ENCODE assay signal across 7 mouse cellular contexts in the genomic region with DNA sequence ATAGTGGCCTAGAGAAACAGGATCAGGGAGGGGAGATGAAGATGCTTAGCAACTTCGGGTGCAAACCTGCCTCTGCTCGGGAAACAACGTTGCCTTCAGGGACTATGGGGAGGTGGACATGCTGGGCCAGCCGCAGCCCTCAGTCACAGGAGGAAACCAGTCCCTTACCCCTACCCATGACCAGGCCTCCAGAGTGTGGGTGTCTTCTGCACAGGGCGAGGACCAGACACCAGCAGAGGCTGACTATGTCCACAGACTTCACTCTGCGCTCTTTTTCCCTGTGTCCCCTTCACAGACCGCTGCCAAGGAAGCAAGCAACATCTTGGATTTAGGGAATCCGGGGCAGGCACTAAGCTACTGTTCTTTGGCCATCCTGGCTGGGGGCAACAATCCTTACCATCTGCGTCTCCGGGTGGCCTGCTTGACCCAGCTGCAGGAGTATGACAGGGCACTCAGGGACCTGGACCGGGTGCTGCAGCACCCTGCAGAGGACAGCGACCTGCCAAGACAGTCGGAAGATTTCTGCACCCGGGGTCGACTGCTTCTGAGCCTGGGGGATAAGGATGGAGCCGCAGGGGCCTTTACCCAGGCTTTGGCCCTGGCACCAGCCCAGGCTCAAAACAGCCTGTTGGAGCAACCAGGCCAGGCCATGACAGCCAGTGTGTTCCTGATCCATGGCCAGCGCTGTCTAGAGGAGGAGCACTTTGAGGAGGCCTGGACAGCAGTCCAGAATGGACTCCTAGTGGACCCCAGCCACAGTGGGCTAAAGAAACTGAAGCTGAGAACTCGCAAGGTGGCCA. TPM values are rescaled to one million over a fixed set of nuclear protein-coding genes. Genes with fewer than 3 reads are reported as not detected.
DNase-seq lines count a peak whose midpoint lies in the region; ATAC-seq and TF ChIP-seq lines count a peak whose summit lies in the region.

No protein-coding gene starts in this region.

- no peak overlapping the region; the same call in 1 of the 2 replicates for H3K27ac ChIP-seq in lung, embryonic 16.5 days (ENCODE audit: low read length)
- H3K27ac ChIP-seq in forebrain, embryonic 15.5 days (replicated peaks), result peak overlapping the region; percentile 73; the same call in 1 of the 2 replicates
- 0 out of 2 replicates have a peak overlapping the region, but pooled peaks have one; percentile 50 for H3K27ac ChIP-seq in liver, embryonic 12.5 days
- H3K27ac ChIP-seq in testis, adult 2 months (ENCODE audit: control insufficient read depth, insufficient read depth, low read depth, low read length), result peak overlapping the region; percentile 67

- no peaks in the 10 kb centered on the region for H3K27me3 ChIP-seq in lung, embryonic 16.5 days (ENCODE audit: control insufficient read depth, insufficient read depth, low read depth, low read length)
- no peaks in the 10 kb centered on the region; the same call in 1 of the 2 replicates for H3K27me3 ChIP-seq in forebrain, embryonic 15.5 days
- peaks cover 53% of the 10 kb centered on the region for H3K27me3 ChIP-seq in liver, embryonic 12.5 days (replicated peaks)
- no peaks in the 10 kb centered on the region for H3K27me3 ChIP-seq in testis, adult 2 months (ENCODE audit: control insufficient read depth, insufficient read depth, low read length)

- peaks cover 9% of the 10 kb centered on the region for H3K4me1 ChIP-seq in lung, embryonic 16.5 days (replicated peaks; ENCODE audit: control insufficient read depth, insufficient read depth, low read length)
- peaks cover 13% of the 10 kb centered on the region for H3K4me1 ChIP-seq in forebrain, embryonic 15.5 days
- H3K4me1 ChIP-seq in liver, embryonic 12.5 days, result peaks cover 14% of the 10 kb centered on the region
- peaks cover 20% of the 10 kb centered on the region for H3K4me1 ChIP-seq in testis, adult 2 months (ENCODE audit: control insufficient read depth, insufficient read depth, low read length)

- no peak overlapping the region for H3K4me3 ChIP-seq in lung, embryonic 16.5 days (ENCODE audit: low read length)
- H3K4me3 ChIP-seq in forebrain, embryonic 15.5 days, result no peak overlapping the region
- peak overlapping the region; percentile 41; the same call in 1 of the 2 replicates for H3K4me3 ChIP-seq in liver, embryonic 12.5 days
- peak overlapping the region; percentile 81 for H3K4me3 ChIP-seq in testis, adult 2 months (ENCODE audit: control insufficient read depth, low read depth, low read length)

- 0 out of 2 replicates have a peak, but pooled peaks have one; percentile 9 for TF ChIP-seq POLR2A in testis, adult 2 months (IDR thresholded peaks at IDR 0.05; ENCODE audit: control insufficient read depth, low read depth, low read length)

- ATAC-seq in lung, embryonic 16.5 days (ENCODE audit: low read depth), result no peak
- peak; percentile 39 for ATAC-seq in forebrain, embryonic 15.5 days (replicated peaks)
- ATAC-seq in liver, embryonic 12.5 days, result no peak

- DNase-seq in lung, postnatal 36 days, result no peak
- DNase-seq in urinary bladder, postnatal 25 days (ENCODE audit: low spot score), result no peak
- no peak for DNase-seq in adipocyte (ENCODE audit: low spot score)

- WGBS in lung, embryonic 16.5 days, result 74% methylated on average over 18 of the region's 18 CpGs
- 85% methylated on average over 18 of the region's 18 CpGs for WGBS in forebrain, embryonic 15.5 days
- 73% methylated on average over 18 of the region's 18 CpGs for WGBS in liver, embryonic 12.5 days (ENCODE audit: insufficient replicate concordance)

- peak overlapping the region; percentile 69; the same call in 1 of the 2 replicates for H3K4me2 ChIP-seq in lung, embryonic 16.5 days (ENCODE audit: low read depth, low read length)
- peak overlapping the region; percentile 59 for H3K4me2 ChIP-seq in forebrain, embryonic 15.5 days (replicated peaks)
- H3K4me2 ChIP-seq in liver, embryonic 12.5 days, result peak overlapping the region; percentile 66

- no peaks in the 10 kb centered on the region for H3K36me3 ChIP-seq in lung, embryonic 16.5 days (ENCODE audit: control insufficient read depth, insufficient read depth, low read length)
- H3K36me3 ChIP-seq in forebrain, embryonic 15.5 days, result no peaks in the 10 kb centered on the region
- H3K36me3 ChIP-seq in liver, embryonic 12.5 days, result no peaks in the 10 kb centered on the region
- no peaks in the 10 kb centered on the region for H3K36me3 ChIP-seq in testis, adult 2 months (ENCODE audit: control insufficient read depth, insufficient read depth, low read length)

- no peaks in the 10 kb centered on the region for H3K9me3 ChIP-seq in lung, embryonic 16.5 days (ENCODE audit: control insufficient read depth, low read length)
- H3K9me3 ChIP-seq in forebrain, embryonic 15.5 days, result no peaks in the 10 kb centered on the region
- H3K9me3 ChIP-seq in liver, embryonic 12.5 days (replicated peaks), result no peaks in the 10 kb centered on the region

- peak overlapping the region; percentile 66 for H3K9ac ChIP-seq in lung, embryonic 16.5 days (ENCODE audit: low read length)
- peak overlapping the region; percentile 50 for H3K9ac ChIP-seq in forebrain, embryonic 15.5 days (replicated peaks)
- H3K9ac ChIP-seq in liver, embryonic 12.5 days, result peak overlapping the region; percentile 50; the same call in 1 of the 2 replicates

- no peak for TF ChIP-seq CTCF in testis, adult 2 months (IDR thresholded peaks at IDR 0.05; ENCODE audit: control insufficient read depth, insufficient read depth, insufficient replicate concordance, low read depth, low read length)

RNA-seq across cellular contexts. Expression of a gene that starts 4.2 kb away (rescaled TPM):
- polyA plus RNA-seq in lung, embryonic 16.5 days (2015; fragmentation: Nextera tagmentation; extraction: Ambion mirVana), result 0.15 and 0.35 TPM in 2 replicates
- polyA plus RNA-seq in forebrain, embryonic 15.5 days (2015; fragmentation: Nextera tagmentation; extraction: Ambion mirVana), result 0.36 and 0.56 TPM in 2 replicates
- 1.7 and 2.5 TPM in 2 replicates for polyA plus RNA-seq in liver, embryonic 12.5 days (2016; fragmentation: Nextera tagmentation; extraction: Ambion mirVana)
- 111 and 124 TPM in 2 replicates for polyA plus RNA-seq in testis, adult 2 months (2012; rRNA removed)

RNA-seq across cellular contexts. Expression of a gene that starts 27.9 kb away (rescaled TPM):
- 0.19 and 0.21 TPM in 2 replicates for polyA plus RNA-seq in lung, embryonic 16.5 days (2015; fragmentation: Nextera tagmentation; extraction: Ambion mirVana)
- polyA plus RNA-seq in forebrain, embryonic 15.5 days (2015; fragmentation: Nextera tagmentation; extraction: Ambion mirVana), result 1.3 TPM in 2 replicates
- polyA plus RNA-seq in liver, embryonic 12.5 days (2016; fragmentation: Nextera tagmentation; extraction: Ambion mirVana), result not detected in 2 replicates
- polyA plus RNA-seq in testis, adult 2 months (2012; rRNA removed), result 19.9 and 27.8 TPM in 2 replicates

RNA-seq across cellular contexts. Expression of a gene that starts 33.8 kb away (rescaled TPM):
- polyA plus RNA-seq in lung, embryonic 16.5 days (2015; fragmentation: Nextera tagmentation; extraction: Ambion mirVana), result 31.4 and 34.6 TPM in 2 replicates
- 36.8 and 40.5 TPM in 2 replicates for polyA plus RNA-seq in forebrain, embryonic 15.5 days (2015; fragmentation: Nextera tagmentation; extraction: Ambion mirVana)
- polyA plus RNA-seq in liver, embryonic 12.5 days (2016; fragmentation: Nextera tagmentation; extraction: Ambion mirVana), result 10.2 and 11.3 TPM in 2 replicates
- polyA plus RNA-seq in testis, adult 2 months (2012; rRNA removed), result 1.6 and 1.7 TPM in 2 replicates

Comparison
In these comparisons a context has a peak if more than half of its experiments do, and no peak if none do; other contexts are left out.
1. H3K4me3 ChIP-seq: peak in liver, embryonic 12.5 days (single experiment) and testis, adult 2 months (single experiment); none in lung, embryonic 16.5 days (single experiment) and forebrain, embryonic 15.5 days (single experiment).
2. RNA of a gene that starts 4.2 kb away (polyA plus RNA-seq): 111 to 124 TPM in testis, adult 2 months; 1.7 to 2.5 TPM in liver, embryonic 12.5 days, 0.36 to 0.56 TPM in forebrain, embryonic 15.5 days and 0.15 to 0.35 TPM in lung, embryonic 16.5 days; every median in the first group is over 10 times any median in the second.
3. Peak in every context shown above with its lines, with median percentiles within 50 percentile points of each other: H3K4me2 ChIP-seq and H3K9ac ChIP-seq.